Mouse (Mus musculus) gastrocnemius, postnatal 14 days (tissue): ENCODE measurements around the gene Aldh1l1. TPM values are rescaled to one million over a fixed set of nuclear protein-coding genes. Genes with fewer than 3 reads are reported as not detected.

Experiments used
- DNase-seq: peaks from one replicate; pipeline ENCODE4 v3.0.0; 2021; ENCODE audit warnings: mixed read lengths
- intact Hi-C: fragments of 180-260 bp; cut with DNase I; formaldehyde crosslinking; loops from one replicate; pipeline ENCODE4 v1.15.1; 2025; ENCODE audit warnings: low total_unique reads
- total RNA-seq, 2 experiments: library from RNA; stranded (reverse); gene quantifications; 2 replicates each; pipeline ENCODE4 v1.2.3; 2021

Gene Aldh1l1
- total RNA-seq, 2 experiments from 2014 or later = 3.0 to 6.8 TPM

GRCm38 (mm10) chr6:90604533-90605297, 118.5 kb downstream of the Aldh1l1 start, which contains the start of gene Slc41a3:
TSS of gene Slc41a3 (plus strand) at chr6:90604725.
- intact Hi-C loops = no loop called here
- peak; percentile 95 for DNase-seq

DNA sequence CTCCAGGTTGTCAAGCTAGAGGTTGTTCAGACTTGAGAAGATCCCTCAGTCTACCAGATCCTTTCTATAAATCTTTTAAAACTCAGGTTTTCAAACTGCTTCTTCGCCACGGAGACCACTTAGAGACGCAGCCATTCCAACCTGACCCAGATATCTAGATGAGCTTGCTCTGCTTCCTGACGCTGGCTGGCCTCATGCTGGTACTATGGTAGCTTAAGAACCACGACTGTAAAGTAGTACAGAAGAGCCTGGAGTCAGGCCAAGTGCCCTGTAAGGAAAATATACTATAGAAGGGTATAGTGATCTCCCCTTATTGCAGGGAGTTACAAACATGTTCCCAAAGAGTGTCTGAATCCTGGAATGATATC, 119.1 kb downstream of the Aldh1l1 start:
- no peak for DNase-seq
- intact Hi-C loops = no loop called here

DNA sequence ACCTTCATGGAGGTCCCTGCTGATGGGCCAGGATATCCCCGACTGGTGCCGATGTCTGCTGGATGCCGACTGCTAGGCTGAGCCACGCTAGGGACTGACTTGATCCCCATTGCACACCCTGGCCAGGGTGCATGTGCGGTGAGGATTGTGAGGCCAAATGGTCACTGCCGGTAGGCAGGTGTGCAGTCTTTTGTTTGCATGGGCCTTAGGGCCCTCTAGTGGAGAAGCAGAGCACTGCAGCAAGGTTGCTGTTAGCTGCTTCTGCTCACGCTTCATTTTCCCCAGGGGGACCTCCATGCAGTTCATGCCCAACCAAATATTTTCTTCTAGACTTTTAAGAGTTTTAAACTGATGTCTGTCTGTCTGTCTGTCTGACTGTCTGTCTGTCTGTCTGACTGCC, 120.3 kb downstream of the Aldh1l1 start:
- intact Hi-C loops = no loop called here
- DNase-seq = peak; percentile 55

DNA sequence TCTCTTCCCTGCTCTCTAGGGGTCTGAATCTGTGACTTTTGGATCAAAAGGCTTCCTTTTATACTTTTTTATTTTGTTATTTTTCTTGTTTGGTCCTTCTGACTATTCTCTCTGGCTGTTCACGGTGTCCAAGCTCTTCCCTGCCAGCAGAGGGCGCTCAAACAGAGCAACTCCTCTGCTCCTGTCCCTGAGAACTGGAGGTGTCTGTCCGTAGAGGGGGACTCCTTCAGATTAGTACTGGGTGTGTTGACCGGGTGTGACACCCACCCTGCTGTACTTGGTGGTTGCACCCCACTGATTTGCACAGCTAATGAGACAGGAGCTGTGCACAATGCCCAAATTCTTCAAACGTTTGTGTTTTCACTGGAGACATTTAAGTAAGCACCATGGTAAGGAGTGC, 121.0 kb downstream of the Aldh1l1 start:
- DNase-seq = peak; percentile 58
- intact Hi-C loops = no loop called here

GRCm38 (mm10) chr6:90608186-90608585, 122.0 kb downstream of the Aldh1l1 start:
- no peak for DNase-seq
- intact Hi-C loops = no loop called here

GRCm38 (mm10) chr6:90610248-90610647, 124.0 kb downstream of the Aldh1l1 start:
- no peak for DNase-seq
- intact Hi-C loops = no loop called here

DNA sequence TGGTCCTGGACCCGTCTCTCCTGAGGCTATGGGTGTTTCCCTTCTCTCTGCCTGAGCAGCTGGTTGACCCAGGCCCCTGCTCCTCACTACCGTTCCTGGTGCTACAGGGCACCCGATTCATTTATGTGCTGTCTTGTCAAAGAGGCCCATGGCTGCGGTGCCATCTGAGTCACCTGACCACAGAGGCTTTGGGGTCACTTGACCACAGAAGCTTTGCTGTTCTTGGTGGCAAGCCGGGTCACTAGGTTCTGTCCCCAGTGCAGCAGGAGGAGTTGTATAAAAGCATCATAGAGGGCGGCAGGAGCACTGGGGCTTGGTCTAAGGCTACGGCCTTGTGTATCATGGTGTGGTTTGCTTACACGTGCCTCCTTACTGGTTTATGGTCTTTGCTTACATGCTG, 127.0 kb downstream of the Aldh1l1 start:
- intact Hi-C loops = no loop called here

DNA sequence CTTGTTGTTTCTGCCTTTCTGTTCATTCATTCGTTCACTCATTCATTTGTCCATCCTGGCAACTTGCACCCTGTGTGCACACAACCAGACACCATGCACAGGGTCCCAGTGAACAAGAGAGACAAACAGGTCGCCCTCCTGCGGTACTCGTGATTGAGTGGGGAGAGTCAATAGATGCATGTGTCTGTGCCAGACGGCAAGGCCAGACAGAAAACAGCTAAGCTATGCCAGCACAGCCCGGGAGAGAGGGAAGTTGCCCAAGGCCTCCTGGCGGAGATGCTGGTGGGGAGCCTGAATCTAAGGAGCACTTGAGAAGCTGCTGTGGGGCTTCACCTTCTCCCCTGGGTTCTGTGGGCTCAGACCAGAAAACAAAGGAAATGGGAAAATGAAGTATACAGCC, 129.1 kb downstream of the Aldh1l1 start:
- no peak for DNase-seq
- intact Hi-C loops = no loop called here

More for the DNA sequence above, 127.0 kb downstream of the Aldh1l1 start:
- no peak for DNase-seq

- no peak for DNase-seq
- intact Hi-C loops = no loop called here
Observed at GRCm38 (mm10) chr6:90615991-90616390, 129.8 kb downstream of the Aldh1l1 start.

DNA sequence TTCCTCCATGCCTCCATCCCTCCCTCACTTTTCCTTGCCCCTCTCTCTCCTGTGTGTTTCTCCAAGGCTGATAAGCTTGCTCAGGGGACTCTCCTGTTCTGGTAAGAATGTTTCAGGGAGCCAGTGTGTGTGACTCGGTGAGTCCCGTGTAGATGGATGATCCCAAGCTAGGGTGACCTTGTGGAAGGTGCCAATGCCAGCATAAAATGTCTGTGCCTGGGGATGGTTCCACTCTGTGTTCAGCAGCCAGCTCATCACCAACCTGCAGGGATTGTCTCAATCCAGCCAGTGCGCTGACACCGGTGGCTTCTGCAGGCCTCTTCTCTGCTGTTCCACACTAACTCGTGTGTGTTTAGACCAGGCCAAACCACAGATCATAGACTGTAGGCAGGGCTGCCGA, 130.3 kb downstream of the Aldh1l1 start:
- intact Hi-C loops = no loop called here
- no peak for DNase-seq

DNA sequence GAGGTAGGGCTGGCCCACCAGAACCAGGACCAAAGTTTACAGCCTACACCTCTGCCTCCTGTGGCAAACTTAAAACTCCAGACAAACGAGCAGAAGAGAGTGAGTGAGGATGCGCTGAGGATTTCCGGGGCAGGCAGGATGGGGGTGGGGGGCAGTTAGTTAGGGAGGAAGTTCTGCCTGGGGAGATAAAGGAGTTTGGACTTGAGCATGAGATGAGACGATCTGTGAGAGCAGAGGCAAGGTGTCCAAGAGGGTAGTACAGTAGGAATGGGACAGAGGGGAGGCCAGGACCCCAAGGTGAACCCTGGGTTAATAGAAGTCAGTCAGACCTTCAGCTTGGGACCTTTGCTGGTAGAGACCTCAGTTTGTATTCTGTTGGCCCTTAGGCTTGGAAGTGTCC, 132.0 kb downstream of the Aldh1l1 start:
- intact Hi-C loops = no loop called here
- DNase-seq = no peak

- DNase-seq = no peak
- intact Hi-C loops = no loop called here
Observed at GRCm38 (mm10) chr6:90618821-90619636, 132.8 kb downstream of the Aldh1l1 start.

- intact Hi-C loops = no loop called here
- DNase-seq = no peak
Observed at GRCm38 (mm10) chr6:90619936-90620335, 133.7 kb downstream of the Aldh1l1 start.

GRCm38 (mm10) chr6:90620791-90621583, 134.8 kb downstream of the Aldh1l1 start:
- no peak for DNase-seq
- intact Hi-C loops = no loop called here

DNA sequence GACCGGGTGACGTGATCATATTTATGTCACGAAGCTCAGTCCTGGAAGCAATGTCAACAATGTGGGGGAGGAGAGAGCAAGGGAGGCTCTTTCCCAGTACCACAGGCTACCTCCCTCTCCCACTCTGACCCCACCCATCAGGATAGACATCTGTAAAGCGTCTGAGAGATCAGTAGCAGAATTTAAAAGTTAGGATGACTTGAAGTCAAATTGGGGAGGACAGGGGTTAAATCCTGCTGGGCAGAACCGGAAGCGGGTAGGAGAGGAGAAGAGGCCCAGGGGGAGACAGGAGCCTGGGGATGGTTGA, 135.3 kb downstream of the Aldh1l1 start:
- no peak for DNase-seq
- intact Hi-C loops = no loop called here

DNA sequence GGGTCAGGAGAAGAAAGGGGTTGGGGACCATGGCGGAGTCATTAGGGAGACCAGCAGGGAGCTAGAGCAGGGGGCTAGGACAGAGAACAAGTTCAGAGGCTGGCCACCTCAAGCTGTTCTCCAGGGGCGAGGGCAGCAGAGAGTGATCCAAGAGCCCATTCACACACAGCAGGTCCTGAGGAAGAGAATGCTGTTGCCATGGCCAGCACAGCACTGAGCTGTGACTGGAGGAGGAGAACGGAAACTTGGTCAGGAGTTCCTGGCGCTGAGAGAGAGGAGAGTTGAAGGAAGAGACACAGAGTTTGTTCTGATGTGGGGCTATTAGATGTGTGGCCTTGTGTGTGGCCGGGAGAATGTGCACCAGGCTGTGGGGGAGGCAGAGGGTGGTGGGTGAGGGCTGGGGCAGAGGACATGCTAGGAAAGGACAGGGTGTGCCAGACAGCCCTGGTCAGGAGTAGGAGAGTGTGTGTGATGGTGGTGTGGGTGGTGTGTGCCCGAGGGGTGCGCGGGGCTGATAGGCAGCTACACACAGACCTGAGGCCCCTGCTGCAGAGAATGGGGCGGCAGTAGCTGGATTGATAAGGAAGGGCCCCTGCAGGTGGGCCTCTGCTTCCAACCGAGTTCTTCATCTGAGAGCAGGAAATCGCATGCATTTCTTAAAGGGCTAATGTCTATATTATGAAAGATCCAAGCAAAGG, 136.7 kb downstream of the Aldh1l1 start:
- intact Hi-C loops = no loop called here
- no peak for DNase-seq

GRCm38 (mm10) chr6:90623456-90623836, 137.2 kb downstream of the Aldh1l1 start:
- no peak for DNase-seq
- intact Hi-C loops = no loop called here

- intact Hi-C loops = no loop called here
Observed at GRCm38 (mm10) chr6:90624184-90624583, 138.0 kb downstream of the Aldh1l1 start.

DNA sequence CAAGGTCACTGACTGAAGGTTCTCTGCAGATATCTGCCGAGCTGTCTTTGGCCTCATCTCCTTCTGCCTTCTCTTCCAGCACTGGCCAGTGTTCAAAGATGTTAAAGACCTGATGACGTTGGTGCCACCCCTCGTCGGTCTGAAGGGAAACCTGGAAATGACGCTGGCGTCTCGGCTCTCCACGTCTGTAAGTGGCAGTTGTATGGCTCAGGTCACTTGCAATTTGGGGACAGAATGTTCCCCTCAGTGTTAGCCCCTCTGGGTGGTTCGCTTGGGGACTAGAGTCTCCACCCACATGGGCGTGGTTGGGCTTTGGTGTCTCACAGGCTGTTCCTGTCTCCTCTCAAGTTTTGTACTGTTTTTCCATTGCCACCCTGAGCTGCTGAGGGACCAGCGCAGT, 138.5 kb downstream of the Aldh1l1 start:
- intact Hi-C loops = no loop called here
- DNase-seq = peak; percentile 55

More at GRCm38 (mm10) chr6:90624184-90624583, 138.0 kb downstream of the Aldh1l1 start:
- DNase-seq = peak; percentile 86
